Mouse (Mus musculus) MEL (cell line): ENCODE measurements around the gene Huwe1. TPM values are rescaled to one million over a fixed set of nuclear protein-coding genes. Genes with fewer than 3 reads are reported as not detected.

ENCODE experiments used
- DNase-seq: peaks from one replicate; pipeline ENCODE4 v3.0.0; 2011; ENCODE audit warnings: low read depth, low spot score
- H3K27ac ChIP-seq: 2 replicates; pipeline ENCODE4 v1.5.1; 2012; ENCODE audit warnings: low read depth, mild to moderate bottlenecking, control low read depth, low read length, moderate library complexity; ENCODE audit not compliant: control insufficient read depth
- H3K27me3 ChIP-seq, 2 experiments: fragments of 150-350 bp in 1 of 2; sonication (generic) in 1 of 2; 2 replicates each; pipeline ENCODE4 v1.6.1; 2012; ENCODE audit warnings: low read length in 2 of 2, mild to moderate bottlenecking in 2 of 2, improper control_type of control experiment in 1 of 2, moderate library complexity in 1 of 2; ENCODE audit not compliant: insufficient read depth in 2 of 2, control insufficient read depth in 1 of 2
- H3K36me3 ChIP-seq, 2 experiments: 2 replicates each; pipeline ENCODE4 v1.6.1; 2012 to 2014; ENCODE audit warnings: low read length in 2 of 2, improper control_type of control experiment in 1 of 2, inconsistent platforms in 1 of 2, mild to moderate bottlenecking in 1 of 2; ENCODE audit not compliant: insufficient read depth in 2 of 2, control insufficient read depth in 1 of 2
- H3K4me1 ChIP-seq, 2 experiments: fragments of 150-350 bp in 1 of 2; sonication (generic) in 1 of 2; 2 replicates each; pipeline ENCODE4 v1.6.1; 2012; ENCODE audit warnings: low read length in 2 of 2, improper control_type of control experiment in 1 of 2, mild to moderate bottlenecking in 1 of 2; ENCODE audit not compliant: insufficient read depth in 2 of 2, control insufficient read depth in 1 of 2
- H3K4me3 ChIP-seq, 2 experiments: fragments of 150-350 bp in 1 of 2; sonication (generic) in 1 of 2; 2 replicates each; pipeline ENCODE4 v1.5.1; 2012; ENCODE audit warnings: low read depth in 2 of 2, low read length in 2 of 2, mild to moderate bottlenecking in 2 of 2, moderate library complexity in 2 of 2, control low read depth in 1 of 2, improper control_type of control experiment in 1 of 2; ENCODE audit not compliant: control insufficient read depth in 1 of 2, insufficient read depth in 1 of 2
- H3K79me2 ChIP-seq: 2 replicates; pipeline ENCODE4 v1.6.1; 2012; ENCODE audit warnings: mild to moderate bottlenecking, low read length, moderate library complexity; ENCODE audit not compliant: control insufficient read depth, poor library complexity, insufficient read depth
- H3K9ac ChIP-seq: 2 replicates; pipeline ENCODE4 v1.6.1; 2012; ENCODE audit warnings: low read depth, mild to moderate bottlenecking, control low read depth, low read length, moderate library complexity; ENCODE audit not compliant: control insufficient read depth, poor library complexity, severe bottlenecking
- H3K9me3 ChIP-seq: fragments of 150-350 bp; sonication (generic); replicated peaks from 2 replicates; pipeline ENCODE4 v1.6.1; 2012; ENCODE audit warnings: mild to moderate bottlenecking, low read length, improper control_type of control experiment, moderate library complexity; ENCODE audit not compliant: insufficient read depth
- BHLHE40 ChIP-seq: IDR thresholded peaks from 2 replicates; pipeline ENCODE4 v1.6.1; 2012; ENCODE audit warnings: low read depth, mild to moderate bottlenecking, inconsistent platforms, low read length, improper control_type of control experiment, borderline replicate concordance
- CHD1 ChIP-seq: IDR thresholded peaks from 2 replicates; pipeline ENCODE4 v1.6.1; 2012; ENCODE audit warnings: low read depth, mild to moderate bottlenecking, inconsistent platforms, low read length, improper control_type of control experiment
- CHD2 ChIP-seq: IDR thresholded peaks from 2 replicates; pipeline ENCODE4 v1.6.1; 2011; ENCODE audit warnings: low read length, improper control_type of control experiment
- E2F4 ChIP-seq: IDR thresholded peaks from 2 replicates; pipeline ENCODE4 v1.6.1; 2011; ENCODE audit warnings: low read depth, low read length, improper control_type of control experiment, borderline replicate concordance
- EP300 ChIP-seq, 2 experiments: IDR thresholded peaks; 2 replicates each; pipeline ENCODE4 v1.6.1; 2011; ENCODE audit warnings: improper control_type of control experiment in 2 of 2, low read length in 2 of 2, low read depth in 1 of 2, mild to moderate bottlenecking in 1 of 2
- ETS1 ChIP-seq: IDR thresholded peaks from 2 replicates; pipeline ENCODE4 v1.6.1; 2012; ENCODE audit warnings: low read depth, mild to moderate bottlenecking, inconsistent platforms, low read length, improper control_type of control experiment, moderate library complexity
- GATA1 ChIP-seq: IDR thresholded peaks from 2 replicates; pipeline ENCODE4 v1.6.1; 2011; ENCODE audit warnings: low read depth, low read length, improper control_type of control experiment
- KAT2A ChIP-seq: conservative IDR thresholded peaks from 2 replicates; pipeline ENCODE4 v1.6.1; 2012; ENCODE audit warnings: low read depth, low read length, improper control_type of control experiment, inconsistent platforms
- MAX ChIP-seq: IDR thresholded peaks from 2 replicates; pipeline ENCODE4 v1.6.1; 2011; ENCODE audit warnings: low read length, improper control_type of control experiment
- MAZ ChIP-seq: IDR thresholded peaks from 2 replicates; pipeline ENCODE4 v1.6.1; 2012; ENCODE audit warnings: low read depth, mild to moderate bottlenecking, inconsistent platforms, low read length, improper control_type of control experiment
- MEF2A ChIP-seq: IDR thresholded peaks from 2 replicates; pipeline ENCODE4 v1.6.1; 2014; ENCODE audit warnings: low read depth, mild to moderate bottlenecking, inconsistent platforms, low read length, improper control_type of control experiment; ENCODE audit not compliant: poor library complexity, insufficient replicate concordance, severe bottlenecking; ENCODE audit errors: extremely low read depth
- MXI1 ChIP-seq: IDR thresholded peaks from 2 replicates; pipeline ENCODE4 v1.6.1; 2011; ENCODE audit warnings: mild to moderate bottlenecking, low read depth, low read length, improper control_type of control experiment
- MYB ChIP-seq: IDR thresholded peaks from 2 replicates; pipeline ENCODE4 v1.6.1; 2011; ENCODE audit warnings: mild to moderate bottlenecking, low read depth, low read length, improper control_type of control experiment
- MYC ChIP-seq: IDR thresholded peaks from 2 replicates; pipeline ENCODE4 v1.6.1; 2011; ENCODE audit warnings: low read depth, mild to moderate bottlenecking, low read length, improper control_type of control experiment, moderate library complexity
- NRF1 ChIP-seq: IDR thresholded peaks from 2 replicates; pipeline ENCODE4 v1.6.1; 2014; ENCODE audit warnings: low read depth, mild to moderate bottlenecking, inconsistent platforms, low read length, improper control_type of control experiment, moderate library complexity; ENCODE audit not compliant: poor library complexity, insufficient read depth, severe bottlenecking
- POLR2A ChIP-seq, 2 experiments: IDR thresholded peaks; 2 replicates each; pipeline ENCODE4 v1.6.1; 2011 to 2012; ENCODE audit warnings: low read length in 2 of 2, mild to moderate bottlenecking in 2 of 2, control low read depth in 1 of 2, improper control_type of control experiment in 1 of 2, low read depth in 1 of 2, moderate library complexity in 1 of 2; ENCODE audit not compliant: control insufficient read depth in 1 of 2, insufficient read depth in 1 of 2, poor library complexity in 1 of 2
- POLR2AphosphoS5 ChIP-seq: IDR thresholded peaks from 2 replicates; pipeline ENCODE4 v1.6.1; 2012; ENCODE audit warnings: low read depth, borderline replicate concordance, mild to moderate bottlenecking, inconsistent platforms, low read length, moderate library complexity, mixed read lengths
- RCOR1 ChIP-seq: IDR thresholded peaks from 2 replicates; pipeline ENCODE4 v1.6.1; 2012; ENCODE audit warnings: low read depth, mild to moderate bottlenecking, inconsistent platforms, low read length, improper control_type of control experiment
- SIN3A ChIP-seq: IDR thresholded peaks from 2 replicates; pipeline ENCODE4 v1.6.1; 2012; ENCODE audit warnings: low read length, improper control_type of control experiment, inconsistent platforms
- TAL1 ChIP-seq: IDR thresholded peaks from 2 replicates; pipeline ENCODE4 v1.6.1; 2012; ENCODE audit warnings: mild to moderate bottlenecking, inconsistent platforms, low read length, moderate library complexity, mixed read lengths
- TBP ChIP-seq: IDR thresholded peaks from 2 replicates; pipeline ENCODE4 v1.8.0; 2011; ENCODE audit warnings: low read depth, low read length, improper control_type of control experiment
- TCF12 ChIP-seq: IDR thresholded peaks from 2 replicates; pipeline ENCODE4 v1.6.1; 2014; ENCODE audit warnings: low read depth, mild to moderate bottlenecking, inconsistent platforms, low read length, improper control_type of control experiment, moderate library complexity
- UBTF ChIP-seq: IDR thresholded peaks from 2 replicates; pipeline ENCODE4 v1.6.1; 2012; ENCODE audit warnings: low read depth, mild to moderate bottlenecking, inconsistent platforms, low read length, improper control_type of control experiment, moderate library complexity, borderline replicate concordance; ENCODE audit not compliant: insufficient read depth
- USF1 ChIP-seq: IDR thresholded peaks from 2 replicates; pipeline ENCODE4 v1.6.1; 2014; ENCODE audit warnings: low read depth, mild to moderate bottlenecking, inconsistent platforms, low read length, improper control_type of control experiment, moderate library complexity
- USF2 ChIP-seq, 2 experiments: IDR thresholded peaks; 2 replicates each; pipeline ENCODE4 v1.6.1; 2011 to 2012; ENCODE audit warnings: improper control_type of control experiment in 2 of 2, low read length in 2 of 2, borderline replicate concordance in 1 of 2, inconsistent platforms in 1 of 2, low read depth in 1 of 2, mild to moderate bottlenecking in 1 of 2; ENCODE audit not compliant: insufficient read depth in 1 of 2
- ZC3H11A ChIP-seq: IDR thresholded peaks from 2 replicates; pipeline ENCODE4 v1.6.1; 2012; ENCODE audit warnings: low read depth, mild to moderate bottlenecking, inconsistent platforms, low read length, improper control_type of control experiment
- ZMIZ1 ChIP-seq: IDR thresholded peaks from 2 replicates; pipeline ENCODE4 v1.6.1; 2012; ENCODE audit warnings: low read depth, mild to moderate bottlenecking, inconsistent platforms, low read length, improper control_type of control experiment, moderate library complexity
- ZNF384 ChIP-seq: IDR thresholded peaks from 2 replicates; pipeline ENCODE4 v1.6.1; 2012; ENCODE audit warnings: low read depth, mild to moderate bottlenecking, inconsistent platforms, low read length, improper control_type of control experiment
- polyA plus RNA-seq, 2 experiments: library from polyadenylated mRNA; stranded (reverse) in 1 of 2; unstranded in 1 of 2; fragments of >175 nt in 1 of 2; fragments of >200 nt in 1 of 2; gene quantifications; 2 replicates each; pipeline versions ENCODE4 v1.2.1 to v1.2.4; 2012; ENCODE audit warnings: low replicate concordance in 2 of 2, low read depth in 1 of 2; ENCODE audit not compliant: insufficient read length in 2 of 2, insufficient read depth in 1 of 2, missing spikeins in 1 of 2
- total RNA-seq: library from RNA; depleted of rRNA; stranded (reverse); fragments of 300-350 nt; gene quantifications from 2 replicates; pipeline ENCODE4 v1.2.3, GENCODE M21; 2012

The Huwe1 gene
- total and polyA plus RNA-seq, 3 experiments, result 132 to 528 (median 345) TPM

- Histone ChIP-seq H3K9me3 (no peaks in the 10 kb centered on the region), H3K36me3 (peaks cover 31 to 82% of the 10 kb centered on the region in 2 experiments)
- peak; percentile 94 for TF ChIP-seq TCF12
- TF ChIP-seq SIN3A, result peak; percentile 33; the same call in 1 of the 2 replicates
- TF ChIP-seq EP300 (IDR thresholded peaks at IDR 0.05; ENCODE audit: low read depth in 1 of 2, low read length in 2 of 2), result peak; percentile 78 to 85
- TF ChIP-seq ZC3H11A, result no peak
- peak; percentile 80 for TF ChIP-seq RCOR1
- TF ChIP-seq CHD2, result no peak
- TF ChIP-seq MXI1, result 0 out of 2 replicates have a peak, but pooled peaks have one; percentile 22
- peak; percentile 61; the same call in 1 of the 2 replicates for TF ChIP-seq ETS1
- peak; percentile 75 for TF ChIP-seq TAL1
- peak; percentile 87 for TF ChIP-seq GATA1
- TF ChIP-seq POLR2A (IDR thresholded peaks at IDR 0.05; ENCODE audit: control insufficient read depth in 1 of 2, insufficient read depth in 1 of 2, low read depth in 1 of 2, low read length in 2 of 2, poor library complexity in 1 of 2), result no peak
These were observed 110.1 kb downstream of the Huwe1 start for GRCm38 (mm10) chrX:151910692-151911091.

GRCm38 (mm10) chrX:151912267-151912666, 111.7 kb downstream of the Huwe1 start:
- no peaks in the 10 kb centered on the region for H3K79me2 ChIP-seq
- H3K27me3 ChIP-seq, result no peaks in the 10 kb centered on the region
- no peak overlapping the region for H3K27ac ChIP-seq
- no peak for TF ChIP-seq MXI1
- TF ChIP-seq UBTF, result no peak
- no peak for TF ChIP-seq E2F4
- TF ChIP-seq CHD1, result no peak
- no peak for TF ChIP-seq MYC
- TF ChIP-seq NRF1, result no peak
- TF ChIP-seq POLR2AphosphoS5, result no peak
- no peak for TF ChIP-seq MAX
- no peak for TF ChIP-seq USF2 (IDR thresholded peaks at IDR 0.05; ENCODE audit: borderline replicate concordance in 1 of 2, insufficient read depth in 1 of 2, low read depth in 1 of 2, low read length in 2 of 2)
- peak; percentile 55 to 57 for TF ChIP-seq EP300 (IDR thresholded peaks at IDR 0.05; ENCODE audit: low read depth in 1 of 2, low read length in 2 of 2)
- no peak for TF ChIP-seq BHLHE40
- TF ChIP-seq CHD2, result no peak
- no peak for TF ChIP-seq USF1
- TF ChIP-seq KAT2A, result no peak
- TF ChIP-seq ZMIZ1, result no peak
- TF ChIP-seq RCOR1, result no peak
- peak; percentile 34; the same call in 1 of the 2 replicates for TF ChIP-seq TCF12
- TF ChIP-seq GATA1, result no peak
- TF ChIP-seq ZC3H11A, result no peak
- no peak for TF ChIP-seq MAZ
- no peak for TF ChIP-seq TBP
- no peak for TF ChIP-seq SIN3A
- no peak for TF ChIP-seq MEF2A
- TF ChIP-seq ZNF384, result no peak
- TF ChIP-seq ETS1, result 0 out of 2 replicates have a peak, but pooled peaks have one; percentile 37
- no peak for TF ChIP-seq MYB
- H3K9me3 ChIP-seq, result no peaks in the 10 kb centered on the region
- peaks cover 25 to 83% of the 10 kb centered on the region in 2 experiments for H3K36me3 ChIP-seq
- H3K4me3 ChIP-seq, result no peak overlapping the region
- DNase-seq, result peak; percentile 42
- peaks cover 0 to 9% of the 10 kb centered on the region in 2 experiments; a peak in 2 of 4 replicates for H3K4me1 ChIP-seq
- H3K9ac ChIP-seq, result no peak overlapping the region

More at GRCm38 (mm10) chrX:151910692-151911091, 110.1 kb downstream of the Huwe1 start:
- Histone ChIP-seq H3K4me3 (no peak overlapping the region), H3K4me1 (peaks cover 0 to 9% of the 10 kb centered on the region in 2 experiments; a peak in 2 of 4 replicates), H3K9ac (no peak overlapping the region), H3K27me3 (no peaks in the 10 kb centered on the region), H3K27ac (no peak overlapping the region), H3K79me2 (no peaks in the 10 kb centered on the region)
- peak; percentile 76 for DNase-seq
